27 mouse cellular contexts compared by ENCODE assay signal in genomic region chr2:9388058-9388457, GRCm38 (mm10).
DNase-seq lines count a peak whose midpoint lies in the region; ATAC-seq lines count a peak whose summit lies in the region.
"Had no signal": no experiment of that assay in that cellular context is flagged by ENCODE, and none has a peak within 500 bp of the region (broad histone marks: within the 10 kb centered on the region; RNA-seq: fewer than 3 reads in every experiment).

No protein-coding gene starts in this region.

- no peak overlapping the region for H3K9ac ChIP-seq in kidney, embryonic 14.5 days (ENCODE audit: low read depth, low read length)
- H3K9ac ChIP-seq: heart, embryonic 12.5 days; heart, embryonic 15.5 days; hindbrain, embryonic 13.5 days; intestine, embryonic 15.5 days had no signal

- no peaks in the 10 kb centered on the region for H3K36me3 ChIP-seq in kidney, embryonic 14.5 days (ENCODE audit: control insufficient read depth, insufficient read depth, low read length)
- H3K36me3 ChIP-seq: forebrain, embryonic 10.5 days; G1E; heart, embryonic 12.5 days; heart, embryonic 15.5 days; hindbrain, embryonic 10.5 days; hindbrain, embryonic 13.5 days; intestine, embryonic 15.5 days had no signal

- ATAC-seq in kidney, embryonic 14.5 days (ENCODE audit: low FRiP score, low TSS enrichment), result peak; percentile 64; the same call in 1 of the 2 replicates
- ATAC-seq: forebrain, embryonic 14.5 days; hindbrain, embryonic 16.5 days; intestine, embryonic 15.5 days had no signal

- no peak overlapping the region for H3K4me3 ChIP-seq in kidney, embryonic 14.5 days (ENCODE audit: low read length)
- H3K4me3 ChIP-seq: forebrain, embryonic 10.5 days; heart, embryonic 12.5 days; heart, embryonic 15.5 days; hindbrain, embryonic 10.5 days; hindbrain, embryonic 13.5 days; intestine, embryonic 15.5 days had no signal

- DNase-seq in adrenal gland, adult 2 months, result peak; percentile 22
- DNase-seq in adrenal gland, adult 18-20 months (ENCODE audit: low spot score in 2 of 2), result no peak
- DNase-seq in kidney, postnatal 36 days, result no peak
- DNase-seq in adrenal gland, postnatal 10 days, result peak; percentile 5
- DNase-seq in adrenal gland, postnatal 36 days, result peak; percentile 7 to 10
- DNase-seq in lung, postnatal 10 days, result no peak
- DNase-seq: B cell, adult 2 months; cerebellum, adult 11 months; cerebellum, adult 2 months; cerebellum, adult 9-11 months; cerebellum, postnatal 25 days; gastrocnemius, postnatal 25 days; heart, adult 18-20 months; heart, postnatal 10 days; heart, postnatal 36 days; kidney, adult 11 months had no signal

- WGBS in kidney, embryonic 14.5 days, result 35% methylated on average over 3 of the region's 3 CpGs

- no peaks in the 10 kb centered on the region for H3K9me3 ChIP-seq in kidney, embryonic 14.5 days (ENCODE audit: control insufficient read depth, low read length)
- H3K9me3 ChIP-seq: forebrain, embryonic 10.5 days; G1E; heart, embryonic 12.5 days; heart, embryonic 15.5 days; hindbrain, embryonic 10.5 days; hindbrain, embryonic 13.5 days; intestine, embryonic 15.5 days had no signal

- no peaks in the 10 kb centered on the region for H3K27me3 ChIP-seq in kidney, embryonic 14.5 days (ENCODE audit: control insufficient read depth, insufficient read depth, low read length)
- H3K27me3 ChIP-seq: CH12.LX; heart, embryonic 12.5 days; heart, embryonic 15.5 days; hindbrain, embryonic 13.5 days; intestine, embryonic 15.5 days had no signal

- no peak overlapping the region for H3K27ac ChIP-seq in kidney, embryonic 14.5 days (ENCODE audit: low read depth, low read length)
- H3K27ac ChIP-seq: forebrain, embryonic 10.5 days; heart, embryonic 15.5 days; hindbrain, embryonic 10.5 days; hindbrain, embryonic 13.5 days; intestine, embryonic 15.5 days had no signal

- no peak overlapping the region for H3K4me2 ChIP-seq in kidney, embryonic 14.5 days (replicated peaks; ENCODE audit: low read depth, low read length)
- H3K4me2 ChIP-seq: heart, embryonic 12.5 days; heart, embryonic 15.5 days; hindbrain, embryonic 13.5 days; intestine, embryonic 15.5 days had no signal

- H3K4me1 ChIP-seq in kidney, embryonic 14.5 days (ENCODE audit: control insufficient read depth, insufficient read depth, low read length), result no peaks in the 10 kb centered on the region
- H3K4me1 ChIP-seq: forebrain, embryonic 10.5 days; heart, embryonic 12.5 days; heart, embryonic 15.5 days; hindbrain, embryonic 10.5 days; hindbrain, embryonic 13.5 days; intestine, embryonic 15.5 days had no signal

Comparison
In these comparisons a context has a peak if more than half of its experiments do, and no peak if none do; other contexts are left out.
1. DNase-seq: peak in adrenal gland, adult 2 months (single experiment), adrenal gland, postnatal 10 days (single experiment) and adrenal gland, postnatal 36 days (2 of 2); none in adrenal gland, adult 18-20 months (0 of 2), kidney, postnatal 36 days (0 of 2) and lung, postnatal 10 days (single experiment).